In the genomic region with DNA sequence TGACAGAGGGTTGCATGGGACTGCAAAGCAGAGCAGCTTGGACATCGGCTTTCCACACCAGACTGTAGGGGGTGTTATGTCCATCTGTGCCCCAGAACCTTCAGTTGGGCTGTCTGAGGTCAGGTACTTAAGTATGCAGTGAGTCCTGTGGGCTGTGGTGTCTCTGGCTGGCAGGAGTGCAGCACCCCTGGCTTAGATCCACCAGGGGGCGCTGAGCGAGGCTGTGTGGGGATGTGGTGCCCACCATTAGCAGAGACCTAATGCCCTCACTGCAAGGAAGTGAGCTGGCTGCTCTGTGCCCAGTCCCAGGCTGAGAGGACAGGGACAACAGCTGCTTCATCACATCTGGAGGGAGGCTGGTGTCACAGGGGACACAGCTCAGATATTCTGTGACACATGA, we compare ENCODE assay signal across 8 mouse cellular contexts.
A peak's percentile ranks its signal among the peaks of the same experiment; 100 is the strongest.
DNase-seq lines count a peak whose midpoint lies in the region; ATAC-seq and TF ChIP-seq lines count a peak whose summit lies in the region.

No protein-coding gene starts in this region.

- H3K4me2 ChIP-seq in heart, embryonic 14.5 days (ENCODE audit: low read length) = no peak overlapping the region
- H3K4me2 ChIP-seq in neural tube, embryonic 11.5 days (ENCODE audit: low read depth) = no peak overlapping the region

- H3K36me3 ChIP-seq in heart, embryonic 14.5 days (ENCODE audit: control insufficient read depth, insufficient read depth, low read length) = no peaks in the 10 kb centered on the region
- no peaks in the 10 kb centered on the region for H3K36me3 ChIP-seq in liver, adult 2 months (ENCODE audit: control insufficient read depth, insufficient read depth, low read length)
- H3K36me3 ChIP-seq in neural tube, embryonic 11.5 days (ENCODE audit: control insufficient read depth, insufficient read depth, low read length) = no peaks in the 10 kb centered on the region

- peak overlapping the region; percentile 49; the same call in 1 of the 2 replicates for H3K27ac ChIP-seq in layer of hippocampus, adult 2 months
- peak overlapping the region; percentile 93 to 96 for H3K27ac ChIP-seq in heart, embryonic 14.5 days (replicated peaks in 1 of 2; ENCODE audit: control insufficient read depth in 1 of 2, insufficient read depth in 1 of 2, low read depth in 2 of 2, low read length in 2 of 2)
- H3K27ac ChIP-seq in liver, adult 2 months (replicated peaks; ENCODE audit: insufficient read depth, low read depth, low read length) = no peak overlapping the region
- H3K27ac ChIP-seq in neural tube, embryonic 11.5 days (ENCODE audit: low read depth, low read length) = no peak overlapping the region

- H3K4me3 ChIP-seq in layer of hippocampus, adult 2 months = no peak overlapping the region
- H3K4me3 ChIP-seq in heart, embryonic 14.5 days (ENCODE audit: control insufficient read depth in 1 of 2, insufficient read depth in 1 of 2, low read depth in 1 of 2, low read length in 2 of 2) = no peak overlapping the region
- H3K4me3 ChIP-seq in liver, adult 2 months (ENCODE audit: insufficient read depth, low read depth, low read length) = no peak overlapping the region
- no peak overlapping the region for H3K4me3 ChIP-seq in neural tube, embryonic 11.5 days (ENCODE audit: low read depth, low read length)

- TF ChIP-seq POLR2A in liver, adult 2 months (IDR thresholded peaks at IDR 0.05; ENCODE audit: extremely low read depth, insufficient read depth, low read length) = no peak

- no peaks in the 10 kb centered on the region for H3K9me3 ChIP-seq in heart, embryonic 14.5 days (ENCODE audit: control insufficient read depth, low read length)
- H3K9me3 ChIP-seq in neural tube, embryonic 11.5 days (ENCODE audit: control insufficient read depth, low read length) = no peaks in the 10 kb centered on the region

- DNase-seq in layer of hippocampus, adult 2 months (ENCODE audit: low spot score in 2 of 2) = peak in 1 of 2 experiments; percentile 45
- no peak for DNase-seq in layer of hippocampus, adult 9-11 months
- DNase-seq in ES-CJ7 (ENCODE audit: low read depth, low spot score) = peak; percentile 53
- peak; percentile 81 to 85 for DNase-seq in cerebellum, postnatal 10 days
- no peak for DNase-seq in liver, adult 2 months (ENCODE audit: extremely low read depth, low read depth, low spot score)
- peak; percentile 64 for DNase-seq in neural tube, embryonic 11.5 days (ENCODE audit: low spot score)

- no peaks in the 10 kb centered on the region for H3K27me3 ChIP-seq in heart, embryonic 14.5 days (ENCODE audit: control insufficient read depth, insufficient read depth, low read length)
- H3K27me3 ChIP-seq in liver, adult 2 months (ENCODE audit: control insufficient read depth, insufficient read depth, low read length) = no peaks in the 10 kb centered on the region
- H3K27me3 ChIP-seq in neural tube, embryonic 11.5 days (ENCODE audit: control insufficient read depth, insufficient read depth, low read length) = no peaks in the 10 kb centered on the region

- H3K4me1 ChIP-seq in heart, embryonic 14.5 days (ENCODE audit: control insufficient read depth in 2 of 2, insufficient read depth in 2 of 2, low read length in 2 of 2) = peaks cover 66 to 83% of the 10 kb centered on the region in 2 experiments
- peaks cover 32% of the 10 kb centered on the region for H3K4me1 ChIP-seq in liver, adult 2 months (ENCODE audit: control insufficient read depth, insufficient read depth, low read length)
- no peaks in the 10 kb centered on the region for H3K4me1 ChIP-seq in neural tube, embryonic 11.5 days (ENCODE audit: control insufficient read depth, insufficient read depth, low read length)

- H3K9ac ChIP-seq in heart, embryonic 14.5 days (ENCODE audit: low read length) = no peak overlapping the region
- H3K9ac ChIP-seq in liver, adult 2 months (ENCODE audit: low read depth, low read length) = no peak overlapping the region
- H3K9ac ChIP-seq in neural tube, embryonic 11.5 days (ENCODE audit: low read length) = no peak overlapping the region

- 4% methylated on average over 3 of the region's 3 CpGs for WGBS in heart, embryonic 14.5 days
- WGBS in liver, adult 2 months = 30% methylated on average over 3 of the region's 3 CpGs
- WGBS in neural tube, embryonic 11.5 days = 6% methylated on average over 3 of the region's 3 CpGs

- 0 out of 2 replicates have a peak, but pooled peaks have one; percentile 7 for ATAC-seq in heart, embryonic 14.5 days (ENCODE audit: insufficient number of reproducible peaks, insufficient read depth, low FRiP score, low read depth)
- no peak for ATAC-seq in neural tube, embryonic 11.5 days (ENCODE audit: insufficient read depth, low FRiP score, low TSS enrichment)
- no peak for ATAC-seq in inflammation-experienced regulatory T-cells, adult 6 months

- peaks cover 14% of the 10 kb centered on the region; the same call in 1 of the 2 replicates for H3K79me2 ChIP-seq in liver, adult 2 months (ENCODE audit: control insufficient read depth, insufficient read depth, low read length)

- TF ChIP-seq CTCF in layer of hippocampus, adult 2 months (conservative IDR thresholded peaks at IDR 0.05) = peak; percentile 82
- peak; percentile 80 for TF ChIP-seq CTCF in liver, adult 2 months (IDR thresholded peaks at IDR 0.05; ENCODE audit: low read depth, low read length)

Comparison
In these comparisons a context has a peak if more than half of its experiments do, and no peak if none do; other contexts are left out.
1. DNase-seq: peak in ES-CJ7 (single experiment), cerebellum, postnatal 10 days (2 of 2) and neural tube, embryonic 11.5 days (single experiment); none in layer of hippocampus, adult 9-11 months (single experiment) and liver, adult 2 months (single experiment).
2. H3K27ac ChIP-seq: peak in layer of hippocampus, adult 2 months (single experiment) and heart, embryonic 14.5 days (2 of 2); none in liver, adult 2 months (single experiment) and neural tube, embryonic 11.5 days (single experiment).